Mouse (Mus musculus) limb, embryonic 10.5 days (tissue): ENCODE measurements around the gene Emx1. TPM values are rescaled to one million over a fixed set of nuclear protein-coding genes. Genes with fewer than 3 reads are reported as not detected.
"Not testable (repeated sequence)": the region's sequence is repeated elsewhere in the genome, so short reads cannot be mapped to it uniquely, and the experiment has no call there.

ENCODE experiments used
- DNase-seq: peaks from one replicate; pipeline ENCODE4 v3.0.0-alpha.2; 2017; ENCODE audit warnings: low spot score
- H3K27ac ChIP-seq: fragments of 300-500 bp; sonication (generic); 2 replicates; pipeline ENCODE4 v1.5.1; 2016; ENCODE audit warnings: mild to moderate bottlenecking
- H3K27me3 ChIP-seq: fragments of 300-500 bp; sonication (generic); 2 replicates; pipeline ENCODE4 v1.6.1; 2016; ENCODE audit warnings: low read depth, mild to moderate bottlenecking; ENCODE audit not compliant: poor library complexity, severe bottlenecking
- H3K36me3 ChIP-seq: fragments of 300-500 bp; sonication (generic); 2 replicates; pipeline ENCODE4 v1.6.1; 2016; ENCODE audit warnings: mild to moderate bottlenecking, moderate library complexity
- H3K4me1 ChIP-seq: fragments of 300-500 bp; sonication (generic); 2 replicates; pipeline ENCODE4 v1.6.1; 2016
- H3K4me3 ChIP-seq: fragments of 300-500 bp; sonication (generic); 2 replicates; pipeline ENCODE4 v1.5.1; 2016; ENCODE audit warnings: mild to moderate bottlenecking, moderate library complexity
- H3K9me3 ChIP-seq: fragments of 300-500 bp; sonication (generic); replicated peaks from 2 replicates; pipeline ENCODE4 v1.6.1; 2016; ENCODE audit warnings: mild to moderate bottlenecking
- WGBS: fragments of 180-500 bp; shearing (Covaris S2); methylation state at CpG from one replicate; pipeline ENCODE4 v1.1.7; 2016; 5-methylcytosine and 5-hydroxymethylcytosine counted together
- polyA plus RNA-seq: library from polyadenylated mRNA; unstranded; fragments of >200 nt; fragmentation: Nextera tagmentation; extraction: Ambion mirVana; gene quantifications from 2 replicates; pipeline ENCODE4 v1.2.1, GENCODE M21; 2016

Gene Emx1
- polyA plus RNA-seq, result 1.8 and 3.9 TPM in 2 replicates

DNA sequence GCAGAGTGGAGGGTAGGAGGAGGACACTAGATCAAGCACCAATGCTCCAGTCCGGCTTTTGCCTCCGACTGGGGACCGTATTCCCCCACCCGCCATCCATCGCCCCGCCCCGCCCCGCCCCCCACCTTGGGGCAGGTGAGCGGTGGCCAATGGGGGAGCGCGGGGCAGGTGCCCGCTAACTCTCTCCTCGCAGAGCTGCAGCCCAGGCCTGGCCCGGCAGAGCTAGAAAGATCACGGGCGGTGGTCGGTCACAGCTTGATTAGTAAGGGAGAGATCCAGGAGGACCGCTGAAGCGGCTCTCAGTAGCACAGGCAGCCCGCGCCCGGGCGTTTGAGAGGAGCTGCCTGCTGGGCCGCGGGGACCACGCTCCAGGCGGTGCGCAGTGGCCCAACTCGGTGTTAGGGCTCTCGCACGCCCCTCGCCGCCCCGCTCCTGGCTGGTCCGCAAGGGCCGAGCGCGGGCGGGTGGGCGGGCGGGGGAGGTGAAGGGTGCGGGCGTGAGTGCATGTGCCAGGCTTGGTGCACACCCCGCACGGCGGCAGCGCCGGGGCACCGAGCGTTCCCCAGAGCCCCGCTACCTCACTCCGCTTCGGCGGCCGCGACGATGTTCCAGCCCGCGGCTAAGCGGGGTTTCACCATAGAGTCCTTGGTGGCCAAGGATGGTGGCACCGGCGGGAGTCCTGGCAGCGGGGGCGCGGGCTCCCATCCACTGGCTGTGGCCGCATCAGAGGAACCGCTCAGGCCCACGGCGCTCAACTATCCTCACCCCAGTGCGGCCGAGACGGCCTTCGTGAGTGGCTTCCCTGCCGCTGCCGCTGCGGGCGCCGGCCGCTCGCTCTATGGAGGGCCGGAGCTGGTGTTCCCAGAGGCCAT lies at the start of gene Emx1:
TSS of gene Emx1 (plus strand) at position 99 of the 872 bp plus-strand sequence.
- H3K4me3 ChIP-seq, result peak within 1 kb of the TSS; percentile 50
- no peaks in the 10 kb centered on the region for H3K9me3 ChIP-seq
- H3K36me3 ChIP-seq, result no peaks in the 10 kb centered on the region
- H3K27me3 ChIP-seq, result peaks cover 99% of the 10 kb centered on the region
- peak; percentile 79 for DNase-seq
- WGBS, result under 1% methylated on average over 78 of the region's 81 CpGs
- H3K4me1 ChIP-seq, result peaks cover 43% of the 10 kb centered on the region
- peak within 1 kb of the TSS; percentile 46 for H3K27ac ChIP-seq

DNA sequence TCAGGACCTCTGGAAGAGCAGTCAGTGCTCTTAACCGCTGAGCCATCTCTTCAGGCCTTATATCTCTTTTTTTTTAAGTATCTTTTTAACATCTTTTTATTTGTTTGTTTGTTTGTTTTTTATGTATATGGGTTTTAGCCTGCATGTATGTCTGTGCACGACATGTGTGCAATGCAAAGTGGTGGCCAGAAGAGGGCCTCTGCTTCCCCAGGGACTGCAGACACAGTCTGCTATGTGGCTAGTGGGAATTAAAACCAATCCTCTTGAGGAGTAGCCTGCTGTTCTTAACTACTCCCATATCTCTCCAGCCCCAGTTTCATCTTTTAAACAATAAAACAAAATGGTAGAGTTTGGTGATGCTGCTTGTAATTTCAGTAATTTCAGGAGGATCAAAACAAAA lies 47.7 kb upstream of the Emx1 start:
- DNase-seq, result no peak
- Histone ChIP-seq H3K4me3 (no peak overlapping the region), H3K36me3 (peaks cover 4% of the 10 kb centered on the region; the same call in 1 of the 2 replicates), H3K9me3 (no peaks in the 10 kb centered on the region), H3K27me3 (0 out of 2 replicates have a peak, but pooled peaks cover 6% of the 10 kb centered on the region), H3K4me1 (peaks cover 10% of the 10 kb centered on the region), H3K27ac (no peak overlapping the region)
- WGBS, result 90% methylated on average over 2 of the region's 2 CpGs

DNA sequence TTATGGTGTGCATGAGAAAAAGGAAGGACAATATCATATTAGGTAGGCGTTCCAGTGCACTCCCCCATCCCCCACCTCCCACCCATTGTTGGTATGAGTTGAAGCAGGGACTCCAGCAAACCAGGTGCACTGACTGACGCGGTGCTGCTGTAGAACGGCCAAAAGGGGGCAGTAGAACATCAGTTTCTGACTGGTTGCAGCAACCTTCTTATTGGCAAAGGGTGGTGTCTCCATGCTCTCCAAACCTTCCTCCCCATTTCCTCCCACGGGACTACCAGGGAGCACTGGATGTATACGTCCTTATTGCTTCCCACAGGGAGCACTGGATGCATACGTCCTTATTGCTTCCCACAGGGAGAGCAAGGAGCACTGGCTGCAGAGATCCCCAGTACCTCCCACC lies 46.2 kb upstream of the Emx1 start:
- DNase-seq, result peak; percentile 49
- Histone ChIP-seq H3K27me3 (peaks cover 17% of the 10 kb centered on the region; the same call in 1 of the 2 replicates), H3K4me1 (peaks cover 10% of the 10 kb centered on the region)
- 10% methylated on average over 7 of the region's 7 CpGs for WGBS
- H3K9me3 ChIP-seq, H3K27ac ChIP-seq, H3K36me3 ChIP-seq, H3K4me3 ChIP-seq: not testable (repeated sequence)

DNA sequence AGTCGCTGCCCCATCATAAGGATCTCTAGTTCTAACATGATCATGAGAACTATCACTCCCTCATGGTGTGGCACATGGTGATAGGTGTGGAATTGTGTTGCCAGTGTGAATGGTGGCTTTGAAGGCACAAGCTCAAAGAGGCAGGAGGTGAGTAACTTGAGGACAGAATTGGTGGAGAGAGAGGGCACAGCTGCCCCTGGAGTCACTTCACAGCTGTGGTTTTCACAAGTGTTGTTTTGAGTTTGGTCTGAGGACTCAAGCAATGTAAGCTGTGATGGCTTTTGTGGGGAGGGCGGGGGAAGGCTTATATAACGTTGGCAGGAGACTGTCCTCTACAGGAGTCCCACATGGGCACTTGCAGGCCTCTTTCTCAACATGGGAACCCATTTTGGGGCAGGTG lies 42.8 kb upstream of the Emx1 start:
- WGBS, result 70% methylated on average over 3 of the region's 3 CpGs
- H3K4me1 ChIP-seq, result no peaks in the 10 kb centered on the region
- no peaks in the 10 kb centered on the region for H3K9me3 ChIP-seq
- no peak overlapping the region for H3K4me3 ChIP-seq
- no peak overlapping the region for H3K27ac ChIP-seq
- peaks cover 17% of the 10 kb centered on the region; the same call in 1 of the 2 replicates for H3K27me3 ChIP-seq
- DNase-seq, result no peak
- H3K36me3 ChIP-seq, result no peaks in the 10 kb centered on the region

DNA sequence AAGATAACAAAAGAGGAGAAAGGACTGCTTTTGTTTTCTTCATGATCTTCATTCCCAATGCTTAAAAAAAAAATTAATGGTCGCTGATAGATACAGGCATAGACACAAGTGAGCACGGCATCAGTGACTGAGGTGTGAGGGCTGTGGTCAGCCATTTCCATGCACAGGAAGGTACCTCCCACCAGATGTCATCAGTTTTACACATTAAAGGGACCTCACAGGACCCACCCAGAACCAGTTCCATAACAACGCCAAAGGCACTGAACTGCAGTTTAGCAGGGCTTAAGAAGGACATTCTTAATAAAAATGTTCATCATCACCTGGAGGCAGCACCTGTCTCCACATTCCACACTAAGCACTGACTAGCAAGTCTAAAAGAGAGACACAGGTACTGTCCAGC lies 39.6 kb upstream of the Emx1 start:
- Histone ChIP-seq H3K27me3 (peaks cover 17% of the 10 kb centered on the region; the same call in 1 of the 2 replicates), H3K4me3 (no peak overlapping the region), H3K9me3 (no peaks in the 10 kb centered on the region), H3K27ac (no peak overlapping the region), H3K36me3 (no peaks in the 10 kb centered on the region), H3K4me1 (no peaks in the 10 kb centered on the region)
- 58% methylated on average over 3 of the region's 3 CpGs for WGBS
- DNase-seq, result no peak

DNA sequence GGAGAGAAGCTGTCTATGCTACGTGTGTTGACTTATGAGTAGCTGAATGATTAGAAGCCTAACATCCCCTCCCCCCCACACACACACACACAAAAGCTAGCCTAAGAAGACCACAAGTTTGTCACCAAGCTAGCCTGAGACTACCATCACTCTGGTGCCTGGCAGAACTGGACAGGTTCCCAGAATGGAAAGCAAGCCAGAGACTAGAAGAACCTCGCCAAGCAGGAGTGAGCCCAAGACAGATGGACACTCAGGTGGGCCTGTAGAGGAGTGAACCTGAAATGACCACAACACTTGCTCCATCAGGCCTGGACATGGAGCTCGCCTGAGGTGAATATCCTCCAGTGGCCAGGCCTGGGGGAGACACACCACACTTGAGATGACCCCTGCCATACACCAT lies 36.9 kb upstream of the Emx1 start:
- Histone ChIP-seq H3K4me1 (peaks cover 9% of the 10 kb centered on the region), H3K36me3 (no peaks in the 10 kb centered on the region), H3K9me3 (no peaks in the 10 kb centered on the region), H3K27me3 (0 out of 2 replicates have a peak, but pooled peaks cover 4% of the 10 kb centered on the region), H3K4me3 (no peak overlapping the region), H3K27ac (no peak overlapping the region)
- 79% methylated on average over 3 of the region's 3 CpGs for WGBS
- DNase-seq, result no peak

DNA sequence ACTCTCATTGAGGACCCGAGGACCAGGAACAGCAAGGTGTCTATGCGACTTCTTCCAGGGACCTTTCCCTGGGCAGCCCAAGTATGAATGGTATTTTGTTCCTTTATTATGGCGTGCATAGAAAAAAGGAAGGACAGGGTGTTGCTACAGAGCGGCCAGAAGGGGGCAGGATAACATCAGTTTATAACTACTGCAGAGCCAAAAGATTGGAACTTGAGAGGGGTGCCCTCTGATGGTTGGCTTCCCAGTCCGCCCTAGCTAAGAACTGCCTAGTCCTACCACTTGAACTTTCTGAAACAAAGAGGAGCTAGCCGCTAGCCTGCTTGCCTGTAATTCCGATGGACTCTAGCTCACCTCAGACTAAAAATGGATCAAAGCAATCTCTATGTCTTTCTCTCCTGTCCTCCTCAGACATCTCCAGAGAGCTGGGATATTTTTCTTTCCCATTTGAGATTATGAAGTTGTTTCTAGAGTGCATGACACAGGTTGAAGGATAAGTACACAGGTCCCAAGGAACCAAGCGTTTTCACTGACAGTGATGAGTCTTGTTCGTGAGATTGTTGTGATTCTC lies 33.2 kb upstream of the Emx1 start:
- 17% methylated on average over 9 of the region's 9 CpGs for WGBS
- no peaks in the 10 kb centered on the region for H3K9me3 ChIP-seq
- no peaks in the 10 kb centered on the region for H3K36me3 ChIP-seq
- DNase-seq, result peak; percentile 81
- peaks cover 13% of the 10 kb centered on the region for H3K4me1 ChIP-seq
- H3K4me3 ChIP-seq, result no peak overlapping the region
- H3K27ac ChIP-seq, result no peak overlapping the region
- 0 out of 2 replicates have a peak, but pooled peaks cover 4% of the 10 kb centered on the region for H3K27me3 ChIP-seq

DNA sequence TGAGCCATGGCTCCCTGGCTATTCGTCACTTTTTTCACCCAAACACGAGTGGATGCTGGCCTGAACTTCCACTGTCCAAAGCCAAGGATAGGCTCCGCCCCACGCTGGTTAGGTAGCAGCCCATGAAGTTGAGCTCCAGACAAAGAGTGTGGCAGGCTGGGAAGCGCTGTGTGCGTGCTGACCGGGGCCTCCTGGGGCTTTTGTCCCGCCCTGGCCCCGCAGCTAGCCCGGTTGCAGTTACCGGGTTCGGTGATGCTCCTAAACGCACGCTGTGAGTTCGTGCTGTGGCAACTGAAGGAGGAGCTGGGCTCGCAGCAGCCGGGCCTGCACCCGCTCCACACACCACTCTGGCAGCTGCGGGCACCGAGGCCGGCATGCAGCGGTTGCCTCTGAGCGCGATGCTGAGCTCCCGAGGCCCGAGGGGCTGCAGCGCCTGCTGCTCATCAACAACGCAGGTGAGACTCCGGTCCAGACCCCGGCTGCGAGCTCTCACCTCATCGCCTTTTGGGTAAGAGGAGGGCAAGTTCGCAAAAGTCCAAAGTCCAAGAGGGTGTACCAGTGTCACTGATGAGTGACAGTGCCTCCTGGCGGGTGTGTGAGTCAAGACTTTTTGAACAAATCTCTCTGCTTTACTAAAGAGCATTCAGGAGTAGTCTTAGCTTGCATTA lies 32.2 kb upstream of the Emx1 start:
- peak; percentile 80 for DNase-seq
- peak overlapping the region; percentile 87 for H3K27ac ChIP-seq
- no peaks in the 10 kb centered on the region for H3K9me3 ChIP-seq
- 0 out of 2 replicates have a peak, but pooled peaks cover 4% of the 10 kb centered on the region for H3K27me3 ChIP-seq
- WGBS, result 1% methylated on average over 34 of the region's 34 CpGs
- H3K4me3 ChIP-seq, result peak overlapping the region; percentile 53
- peaks cover 13% of the 10 kb centered on the region for H3K4me1 ChIP-seq
- no peaks in the 10 kb centered on the region for H3K36me3 ChIP-seq

DNA sequence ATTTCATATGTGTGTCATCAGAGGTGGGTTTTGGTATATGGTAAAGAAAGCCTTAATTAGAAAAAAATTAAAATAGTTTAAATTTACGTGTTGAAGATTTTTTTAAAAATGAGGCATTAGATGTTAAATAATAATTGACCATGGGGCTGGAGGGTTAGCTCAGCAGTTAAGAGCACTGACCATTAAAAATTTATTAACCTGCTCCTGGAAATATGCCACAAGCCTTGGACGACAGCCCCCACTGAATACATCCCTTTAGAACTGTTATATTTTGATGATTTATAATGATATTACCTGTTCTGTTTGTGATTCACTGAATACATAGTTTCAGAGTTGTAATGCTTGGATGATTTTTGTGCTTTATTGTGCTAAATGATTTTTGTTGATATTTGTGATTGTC lies 30.7 kb upstream of the Emx1 start:
- 88% methylated on average over 2 of the region's 2 CpGs for WGBS
- H3K4me3 ChIP-seq, H3K27me3 ChIP-seq, DNase-seq, H3K36me3 ChIP-seq, H3K27ac ChIP-seq, H3K9me3 ChIP-seq: not testable (repeated sequence)
- H3K4me1 ChIP-seq, result peaks cover 13% of the 10 kb centered on the region

DNA sequence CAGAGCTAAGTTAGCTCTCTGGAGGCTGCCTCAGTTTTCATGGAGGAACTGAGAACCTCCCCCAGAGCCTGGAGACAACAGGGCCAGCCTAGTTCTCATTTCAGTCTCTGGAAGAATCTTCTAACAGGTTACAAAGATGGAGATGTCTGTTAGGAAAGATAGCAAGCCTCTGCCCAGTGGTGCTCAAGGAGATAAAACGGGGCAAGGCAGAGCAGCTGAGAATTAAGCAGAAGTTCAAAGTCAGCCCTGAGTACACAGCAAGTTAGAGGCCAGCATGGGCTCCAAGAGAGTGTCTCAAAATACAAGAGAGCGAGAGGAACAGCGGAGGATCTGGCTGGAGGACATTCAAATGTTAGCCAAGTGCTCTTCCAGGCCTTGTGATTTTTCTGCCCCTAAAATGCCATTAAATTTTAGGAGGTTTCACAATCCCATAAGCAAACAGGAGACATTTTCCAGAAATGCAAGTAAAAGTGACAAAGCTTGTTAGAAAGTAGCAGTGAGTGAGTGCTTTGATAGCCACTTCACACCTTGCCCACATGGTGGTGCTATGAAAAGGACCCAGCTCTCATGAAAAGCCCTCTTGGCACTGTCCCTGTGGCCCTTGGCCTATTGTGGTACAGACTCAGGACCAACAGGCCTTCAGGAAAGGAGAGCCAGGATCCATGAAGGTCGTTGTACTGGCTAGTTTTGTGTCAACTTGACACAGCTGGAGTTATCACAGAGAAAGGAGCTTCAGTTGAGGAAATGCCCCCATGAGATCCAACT lies 29.0 kb upstream of the Emx1 start:
- H3K27me3 ChIP-seq, H3K36me3 ChIP-seq, H3K27ac ChIP-seq, H3K4me3 ChIP-seq, DNase-seq, H3K9me3 ChIP-seq: not testable (repeated sequence)
- WGBS, result 75% methylated on average over 4 of the region's 4 CpGs
- H3K4me1 ChIP-seq, result peaks cover 13% of the 10 kb centered on the region

DNA sequence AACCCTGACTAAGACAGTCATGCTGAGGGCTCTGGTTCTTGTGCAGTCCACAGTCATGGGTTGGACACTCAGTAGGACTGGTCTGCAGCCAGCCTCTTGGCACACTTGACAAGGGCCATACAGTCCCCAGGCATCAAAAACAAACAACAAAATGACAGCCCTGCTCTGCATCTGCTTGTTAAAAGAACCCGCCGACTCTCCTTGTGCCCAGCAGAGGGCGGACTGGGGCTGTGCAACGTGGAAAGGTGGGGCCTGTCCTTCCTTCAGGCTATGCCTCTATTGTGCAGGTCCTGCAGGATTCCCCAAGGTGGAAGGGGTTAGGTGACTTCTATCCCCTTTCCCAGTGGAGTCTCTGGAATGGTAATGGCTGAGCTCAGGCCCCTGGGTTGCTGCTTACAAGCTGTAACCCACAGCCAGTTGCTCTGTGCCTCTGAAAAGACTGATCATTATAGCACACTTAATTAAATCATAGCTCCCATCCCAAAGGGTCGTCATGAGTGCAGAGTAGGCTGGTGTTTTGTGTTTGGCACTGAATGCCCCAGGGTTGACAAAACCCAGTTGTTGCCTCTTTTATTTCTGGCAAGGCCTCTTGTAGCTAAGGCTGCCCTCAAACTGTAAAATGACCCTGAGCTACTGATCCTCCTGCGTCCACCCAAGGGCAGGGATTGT lies 28.0 kb upstream of the Emx1 start:
- not testable (repeated sequence) for H3K27ac ChIP-seq, H3K27me3 ChIP-seq, H3K36me3 ChIP-seq, H3K4me3 ChIP-seq, H3K9me3 ChIP-seq
- DNase-seq, result peak; percentile 73
- 25% methylated on average over 6 of the region's 6 CpGs for WGBS
- H3K4me1 ChIP-seq, result peaks cover 13% of the 10 kb centered on the region
